Mouse (Mus musculus) cerebellum, adult 11-12 months (tissue): ENCODE measurements around the gene Madcam1.
"Not testable (repeated sequence)": the region's sequence is repeated elsewhere in the genome, so short reads cannot be mapped to it uniquely, and the experiment has no call there.

Experiments
- DNase-seq: peaks from one replicate; pipeline ENCODE4 v3.0.0; 2022

The Madcam1 gene

GRCm38 (mm10) chr10:79691986-79692548 is 27.7 kb downstream of the Madcam1 start:
- peak; percentile 24 for DNase-seq

GRCm38 (mm10) chr10:79693580-79694378 is 29.4 kb downstream of the Madcam1 start:
- peak; percentile 62 for DNase-seq

- DNase-seq: no peak
Measured at GRCm38 (mm10) chr10:79694379-79694655, 30.0 kb downstream of the Madcam1 start.

GRCm38 (mm10) chr10:79695231-79696128 is 31.1 kb downstream of the Madcam1 start:
- peak; percentile 84 for DNase-seq

- no peak for DNase-seq
Measured at GRCm38 (mm10) chr10:79696129-79696651, 31.8 kb downstream of the Madcam1 start.

- peak; percentile 91 for DNase-seq
Measured at GRCm38 (mm10) chr10:79697916-79698315, 33.6 kb downstream of the Madcam1 start.

GRCm38 (mm10) chr10:79698459-79698858 is 34.1 kb downstream of the Madcam1 start:
- DNase-seq: peak; percentile 59

GRCm38 (mm10) chr10:79700676-79701075 is 36.3 kb downstream of the Madcam1 start:
- no peak for DNase-seq

GRCm38 (mm10) chr10:79701443-79702129 is 37.2 kb downstream of the Madcam1 start:
- no peak for DNase-seq

GRCm38 (mm10) chr10:79702970-79703369 is 38.6 kb downstream of the Madcam1 start:
- DNase-seq: not testable (repeated sequence)

- DNase-seq: no peak
Measured at GRCm38 (mm10) chr10:79703541-79703940, 39.2 kb downstream of the Madcam1 start.

- peak; percentile 99 for DNase-seq
Measured at GRCm38 (mm10) chr10:79704065-79704969, 40.0 kb downstream of the Madcam1 start, which contains the start of gene Bsg. Gene Bsg, plus strand, starts transcription at chr10:79704491.

- peak; percentile 62 for DNase-seq
Measured at GRCm38 (mm10) chr10:79704970-79705360, 40.6 kb downstream of the Madcam1 start.

- DNase-seq: no peak
Measured at GRCm38 (mm10) chr10:79705951-79706350, 41.6 kb downstream of the Madcam1 start.

GRCm38 (mm10) chr10:79706406-79707094 is 42.2 kb downstream of the Madcam1 start:
- DNase-seq: peak; percentile 79

- peak; percentile 90 for DNase-seq
Measured at GRCm38 (mm10) chr10:79707162-79707561, 42.8 kb downstream of the Madcam1 start.

GRCm38 (mm10) chr10:79707759-79708158 is 43.4 kb downstream of the Madcam1 start:
- DNase-seq: peak; percentile 43

- DNase-seq: peak; percentile 46
Measured at GRCm38 (mm10) chr10:79708668-79709067, 44.3 kb downstream of the Madcam1 start.

- no peak for DNase-seq
Measured at GRCm38 (mm10) chr10:79709307-79709706, 44.9 kb downstream of the Madcam1 start.

GRCm38 (mm10) chr10:79712029-79712428 is 47.7 kb downstream of the Madcam1 start:
- DNase-seq: no peak
